Mouse (Mus musculus): Measurements from ENCODE around the gene Lnx1. TPM values are rescaled to one million over a fixed set of nuclear protein-coding genes. Genes with fewer than 3 reads are reported as not detected.

Lnx1 gene
- polyA plus RNA-seq, 1 experiment from 2014 or later = 0.06 TPM

GRCm38 (mm10) chr5:74694390-74694801, 8.3 kb downstream of the Lnx1 start:
- Histone ChIP-seq H3K4me3 (ENCODE audit: low read depth, low read length) (no peak overlapping the region), H3K9me3 (ENCODE audit: low read length) (no peaks in the 10 kb centered on the region), H3K4me1 (ENCODE audit: insufficient read depth) (no peaks in the 10 kb centered on the region), H3K27ac (ENCODE audit: low read depth) (no peak overlapping the region), H3K4me2 (ENCODE audit: low read depth, low read length) (no peak overlapping the region), H3K9ac (replicated peaks) (no peak overlapping the region), H3K36me3 (replicated peaks; ENCODE audit: insufficient read depth, low read length) (no peaks in the 10 kb centered on the region), H3K27me3 (ENCODE audit: insufficient read depth, low read length) (no peaks in the 10 kb centered on the region)
- no peak for ATAC-seq
- TF ChIP-seq EP300 (IDR thresholded peaks at IDR 0.05; ENCODE audit: low read depth) (no peak), CTCF (IDR thresholded peaks at IDR 0.05; ENCODE audit: low read depth) (no peak)
- no peak for DNase-seq
- 70% methylated on average over 7 of the region's 7 CpGs for WGBS (ENCODE audit: insufficient replicate concordance)

- ATAC-seq (no peak), DNase-seq (no peak)
- WGBS (ENCODE audit: insufficient replicate concordance) = 61% methylated on average over 2 of the region's 2 CpGs
- Histone ChIP-seq H3K4me3 (ENCODE audit: low read depth, low read length) (no peak overlapping the region), H3K27me3 (ENCODE audit: insufficient read depth, low read length) (no peaks in the 10 kb centered on the region), H3K4me1 (ENCODE audit: insufficient read depth) (no peaks in the 10 kb centered on the region), H3K9me3 (ENCODE audit: low read length) (no peaks in the 10 kb centered on the region), H3K9ac (replicated peaks) (no peak overlapping the region), H3K27ac (ENCODE audit: low read depth) (no peak overlapping the region), H3K36me3 (replicated peaks; ENCODE audit: insufficient read depth, low read length) (no peaks in the 10 kb centered on the region), H3K4me2 (ENCODE audit: low read depth, low read length) (no peak overlapping the region)
- TF ChIP-seq EP300 (IDR thresholded peaks at IDR 0.05; ENCODE audit: low read depth) (no peak), CTCF (IDR thresholded peaks at IDR 0.05; ENCODE audit: low read depth) (no peak)
Measured at GRCm38 (mm10) chr5:74693836-74694235, 8.9 kb downstream of the Lnx1 start.

- Histone ChIP-seq H3K27me3 (ENCODE audit: insufficient read depth, low read length) (no peaks in the 10 kb centered on the region), H3K36me3 (replicated peaks; ENCODE audit: insufficient read depth, low read length) (no peaks in the 10 kb centered on the region), H3K4me1 (ENCODE audit: insufficient read depth) (no peaks in the 10 kb centered on the region), H3K9me3 (ENCODE audit: low read length) (no peaks in the 10 kb centered on the region), H3K27ac (ENCODE audit: low read depth) (no peak overlapping the region), H3K4me3 (ENCODE audit: low read depth, low read length) (no peak overlapping the region), H3K4me2 (ENCODE audit: low read depth, low read length) (no peak overlapping the region), H3K9ac (replicated peaks) (no peak overlapping the region)
- 73% methylated on average over 6 of the region's 6 CpGs for WGBS (ENCODE audit: insufficient replicate concordance)
- ATAC-seq (no peak), DNase-seq (no peak)
- TF ChIP-seq EP300 (IDR thresholded peaks at IDR 0.05; ENCODE audit: low read depth) (no peak), CTCF (IDR thresholded peaks at IDR 0.05; ENCODE audit: low read depth) (no peak)
Measured at GRCm38 (mm10) chr5:74692411-74693090, 10.2 kb downstream of the Lnx1 start.

GRCm38 (mm10) chr5:74688822-74689221, 13.9 kb downstream of the Lnx1 start:
- H3K4me3 ChIP-seq (ENCODE audit: low read depth, low read length) = no peak overlapping the region
- no peak overlapping the region for H3K27ac ChIP-seq (ENCODE audit: low read depth)
- TF ChIP-seq EP300 (IDR thresholded peaks at IDR 0.05; ENCODE audit: low read depth) = no peak
- no peak for TF ChIP-seq CTCF (IDR thresholded peaks at IDR 0.05; ENCODE audit: low read depth)
- no peaks in the 10 kb centered on the region for H3K36me3 ChIP-seq (replicated peaks; ENCODE audit: insufficient read depth, low read length)
- no peaks in the 10 kb centered on the region for H3K4me1 ChIP-seq (ENCODE audit: insufficient read depth)
- DNase-seq = no peak
- no peaks in the 10 kb centered on the region for H3K27me3 ChIP-seq (ENCODE audit: insufficient read depth, low read length)
- H3K9ac ChIP-seq (replicated peaks) = no peak overlapping the region
- ATAC-seq = no peak
- H3K4me2 ChIP-seq (ENCODE audit: low read depth, low read length) = no peak overlapping the region
- no peaks in the 10 kb centered on the region for H3K9me3 ChIP-seq (ENCODE audit: low read length)
- WGBS (ENCODE audit: insufficient replicate concordance) = 73% methylated on average over 2 of the region's 2 CpGs

GRCm38 (mm10) chr5:74684944-74685343, 17.8 kb downstream of the Lnx1 start:
- no peaks in the 10 kb centered on the region for H3K9me3 ChIP-seq (ENCODE audit: low read length)
- ATAC-seq = no peak
- no peak overlapping the region for H3K4me3 ChIP-seq (ENCODE audit: low read depth, low read length)
- no peak for TF ChIP-seq EP300 (IDR thresholded peaks at IDR 0.05; ENCODE audit: low read depth)
- TF ChIP-seq CTCF (IDR thresholded peaks at IDR 0.05; ENCODE audit: low read depth) = no peak
- DNase-seq = no peak
- WGBS (ENCODE audit: insufficient replicate concordance) = 67% methylated on average over 5 of the region's 5 CpGs
- no peaks in the 10 kb centered on the region for H3K4me1 ChIP-seq (ENCODE audit: insufficient read depth)
- H3K27ac ChIP-seq (ENCODE audit: low read depth) = no peak overlapping the region
- no peak overlapping the region for H3K9ac ChIP-seq (replicated peaks)
- H3K36me3 ChIP-seq (replicated peaks; ENCODE audit: insufficient read depth, low read length) = no peaks in the 10 kb centered on the region
- H3K4me2 ChIP-seq (ENCODE audit: low read depth, low read length) = no peak overlapping the region
- no peaks in the 10 kb centered on the region for H3K27me3 ChIP-seq (ENCODE audit: insufficient read depth, low read length)

- no peak for DNase-seq
- Histone ChIP-seq H3K27me3 (ENCODE audit: insufficient read depth, low read length) (no peaks in the 10 kb centered on the region), H3K4me2 (ENCODE audit: low read depth, low read length) (no peak overlapping the region), H3K4me1 (ENCODE audit: insufficient read depth) (no peaks in the 10 kb centered on the region), H3K36me3 (replicated peaks; ENCODE audit: insufficient read depth, low read length) (no peaks in the 10 kb centered on the region), H3K9ac (replicated peaks) (no peak overlapping the region), H3K4me3 (ENCODE audit: low read depth, low read length) (no peak overlapping the region), H3K9me3 (ENCODE audit: low read length) (no peaks in the 10 kb centered on the region), H3K27ac (ENCODE audit: low read depth) (no peak overlapping the region)
- WGBS (ENCODE audit: insufficient replicate concordance) = 58% methylated on average over 2 of the region's 2 CpGs
- TF ChIP-seq CTCF (IDR thresholded peaks at IDR 0.05; ENCODE audit: low read depth) (no peak), EP300 (IDR thresholded peaks at IDR 0.05; ENCODE audit: low read depth) (no peak)
- no peak for ATAC-seq
Measured at GRCm38 (mm10) chr5:74683832-74684231, 18.9 kb downstream of the Lnx1 start.
